Mouse (Mus musculus) lung, embryonic 14.5 days (tissue): ENCODE measurements around the gene Tnip1. TPM values are rescaled to one million over a fixed set of nuclear protein-coding genes. Genes with fewer than 3 reads are reported as not detected.
A peak's percentile ranks its signal among the peaks of the same experiment; 100 is the strongest.

Experiments used
- ATAC-seq: fragments of 200-750 bp; cut with Nextera tagmentation; 2 replicates; pipeline ENCODE4 v1.8.0; 2017; ENCODE audit warnings: mild to moderate bottlenecking, moderate TSS enrichment, moderate library complexity; ENCODE audit not compliant: insufficient read depth
- DNase-seq: peaks from one replicate; pipeline ENCODE4 v3.0.0-alpha.2; 2015
- H3K27ac ChIP-seq: fragments of 300-500 bp; sonication (generic); 2 replicates; pipeline ENCODE4 v1.5.1; 2014; ENCODE audit warnings: low read depth, mild to moderate bottlenecking, moderate library complexity
- H3K27me3 ChIP-seq: fragments of 300-500 bp; sonication (generic); 2 replicates; pipeline ENCODE4 v1.6.1; 2014; ENCODE audit warnings: low read length, control low read depth; ENCODE audit not compliant: insufficient read depth
- H3K36me3 ChIP-seq: fragments of 300-500 bp; sonication (generic); 2 replicates; pipeline ENCODE4 v1.6.1; 2014; ENCODE audit warnings: control low read depth; ENCODE audit not compliant: insufficient read depth
- H3K4me1 ChIP-seq: fragments of 300-500 bp; sonication (generic); 2 replicates; pipeline ENCODE4 v1.6.1; 2014; ENCODE audit warnings: antibody characterized with exemption, control low read depth; ENCODE audit not compliant: insufficient read depth
- H3K4me2 ChIP-seq: fragments of 300-500 bp; sonication (generic); 2 replicates; pipeline ENCODE4 v1.6.1; 2014; ENCODE audit warnings: mild to moderate bottlenecking
- H3K4me3 ChIP-seq: fragments of 300-500 bp; sonication (generic); 2 replicates; pipeline ENCODE4 v1.5.1; 2014; ENCODE audit warnings: low read depth, low read length
- H3K9ac ChIP-seq: fragments of 300-500 bp; sonication (generic); 2 replicates; pipeline ENCODE4 v1.6.1; 2014
- H3K9me3 ChIP-seq: fragments of 300-500 bp; sonication (generic); 2 replicates; pipeline ENCODE4 v1.6.1; 2016; ENCODE audit warnings: low read depth, low read length, control low read depth
- CTCF ChIP-seq: IDR thresholded peaks from 2 replicates; pipeline ENCODE4 v1.5.1; 2016; ENCODE audit warnings: antibody characterized with exemption, low read depth
- WGBS: fragments of 180-500 bp; shearing (Covaris S2); extraction: QIAGEN DNeasy Blood & Tissue Kit; methylation state at CpG from one replicate; pipeline ENCODE4 v1.1.7; 2014; 5-methylcytosine and 5-hydroxymethylcytosine counted together
- polyA plus RNA-seq: library from polyadenylated mRNA; unstranded; fragments of >200 nt; fragmentation: Nextera tagmentation; extraction: Ambion mirVana; gene quantifications from 2 replicates; pipeline ENCODE4 v1.2.1, GENCODE M21; 2014

Gene Tnip1
- polyA plus RNA-seq, 1 experiment from 2014 or later: 14.3 TPM

GRCm38 (mm10) chr11:54868445-54868844, 94.3 kb downstream of the Tnip1 start:
- Histone ChIP-seq H3K36me3 (peaks cover 44% of the 10 kb centered on the region), H3K4me2 (peak overlapping the region; percentile 63), H3K9ac (no peak overlapping the region), H3K9me3 (no peaks in the 10 kb centered on the region), H3K4me1 (0 out of 2 replicates have a peak, but pooled peaks cover 7% of the 10 kb centered on the region), H3K27me3 (no peaks in the 10 kb centered on the region), H3K27ac (no peak overlapping the region), H3K4me3 (peak overlapping the region; percentile 8; the same call in 1 of the 2 replicates)
- WGBS: 60% methylated on average over 2 of the region's 2 CpGs
- no peak for DNase-seq
- no peak for TF ChIP-seq CTCF
- no peak for ATAC-seq

DNA sequence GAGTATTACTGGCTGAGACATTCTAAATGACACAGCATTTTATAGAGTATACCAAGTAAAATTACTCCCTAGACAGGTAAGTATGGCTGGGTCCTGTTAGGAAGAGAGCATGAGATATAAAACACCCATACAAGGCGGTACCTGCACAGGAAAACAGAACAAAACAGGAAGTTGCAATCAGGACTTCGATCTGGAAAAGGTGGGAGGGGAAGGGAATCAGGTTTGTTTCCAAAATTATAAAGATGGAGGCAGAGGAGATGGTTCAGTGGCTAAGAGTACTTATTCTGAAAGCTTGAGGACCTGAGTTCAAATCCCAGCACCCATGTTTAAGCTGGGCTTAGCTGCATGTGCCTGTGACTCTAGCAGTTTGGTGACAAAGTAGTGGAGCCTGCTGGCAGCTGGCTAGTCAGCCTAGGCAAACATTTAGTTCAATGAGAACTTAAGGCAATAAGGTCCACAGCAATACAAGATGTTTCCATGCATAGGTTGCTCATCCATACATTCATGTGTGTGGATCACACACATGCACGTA, 94.7 kb downstream of the Tnip1 start:
- WGBS: 74% methylated on average over 3 of the region's 3 CpGs
- Histone ChIP-seq H3K36me3 (peaks cover 39% of the 10 kb centered on the region), H3K27me3 (no peaks in the 10 kb centered on the region), H3K4me1 (0 out of 2 replicates have a peak, but pooled peaks cover 7% of the 10 kb centered on the region), H3K27ac (no peak overlapping the region), H3K9me3 (no peaks in the 10 kb centered on the region), H3K4me3 (peak overlapping the region; percentile 96), H3K4me2 (peak overlapping the region; percentile 63), H3K9ac (no peak overlapping the region)
- TF ChIP-seq CTCF: no peak
- ATAC-seq (no peak), DNase-seq (no peak)

DNA sequence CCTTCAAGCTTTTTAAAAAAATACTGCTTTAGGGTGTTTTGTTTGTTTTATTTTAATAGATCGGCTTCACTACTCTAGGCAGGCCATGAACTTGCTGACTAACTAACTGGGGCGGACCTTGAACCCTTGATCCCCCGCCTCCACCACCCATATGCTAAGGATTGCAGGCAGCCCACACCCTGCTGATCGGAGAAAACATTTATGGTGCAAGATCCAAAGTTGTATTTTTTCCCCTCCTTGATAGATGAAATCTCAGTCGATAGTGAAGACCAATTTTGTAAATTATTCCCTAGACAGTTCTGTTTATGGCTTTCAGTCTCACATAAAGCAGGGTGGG, 95.7 kb downstream of the Tnip1 start:
- Histone ChIP-seq H3K4me1 (0 out of 2 replicates have a peak, but pooled peaks cover 7% of the 10 kb centered on the region), H3K4me3 (peak overlapping the region; percentile 96), H3K36me3 (peaks cover 30% of the 10 kb centered on the region), H3K4me2 (peak overlapping the region; percentile 63), H3K27ac (peak overlapping the region; percentile 94), H3K27me3 (no peaks in the 10 kb centered on the region), H3K9me3 (no peaks in the 10 kb centered on the region), H3K9ac (peak overlapping the region; percentile 98)
- ATAC-seq: no peak; the same call in 1 of the 2 replicates
- peak; percentile 56 for DNase-seq
- WGBS: 1% methylated on average over 5 of the region's 5 CpGs
- no peak for TF ChIP-seq CTCF

DNA sequence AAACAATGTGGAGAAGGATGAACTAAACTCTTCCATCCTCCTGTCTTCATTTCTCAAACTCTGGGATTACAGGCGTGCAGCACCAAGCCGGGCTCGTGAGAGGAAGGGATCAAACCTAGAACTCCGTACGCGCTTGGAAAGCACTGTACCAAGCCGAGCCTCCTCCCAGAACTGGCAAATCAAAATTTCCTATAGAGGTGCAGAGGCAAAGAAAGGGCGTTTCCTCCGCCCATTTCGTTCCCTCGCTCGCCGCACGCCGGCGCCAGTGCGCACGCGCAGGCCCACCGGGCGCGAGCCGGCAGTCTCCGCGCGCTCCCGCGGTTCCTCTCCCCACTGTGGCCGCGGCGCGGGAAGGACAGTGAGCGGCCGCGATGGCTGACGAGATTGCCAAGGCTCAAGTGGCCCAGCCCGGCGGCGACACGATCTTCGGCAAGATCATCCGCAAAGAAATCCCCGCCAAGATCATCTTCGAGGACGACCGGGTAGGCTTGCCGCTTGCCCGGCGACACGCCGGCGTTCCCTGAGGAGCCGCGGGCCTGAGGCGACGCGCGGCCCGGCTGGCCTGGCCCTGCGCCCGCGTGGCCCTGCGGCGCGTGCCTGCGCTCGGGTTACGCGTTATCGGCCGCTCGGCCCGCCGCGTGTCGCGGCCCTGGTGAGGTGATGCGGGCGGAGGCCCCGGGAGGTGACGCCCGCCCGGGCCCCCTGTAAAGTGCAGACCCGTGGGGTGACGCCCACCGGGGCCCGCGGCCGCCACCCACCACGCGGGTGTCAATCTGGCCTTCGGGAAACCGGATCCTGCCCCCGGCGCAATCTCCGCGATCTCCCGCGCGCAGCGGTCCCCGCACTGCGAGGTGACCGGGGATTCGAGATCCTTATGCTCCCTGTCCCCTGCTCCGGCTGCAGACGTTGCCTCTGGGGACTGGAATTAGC, 96.3 kb downstream of the Tnip1 start, which contains the start of gene Hint1:
Gene Hint1 (plus strand): TSS at position 265 of the 930 bp plus-strand sequence.
- TF ChIP-seq CTCF: 0 out of 2 replicates have a peak, but pooled peaks have one; percentile 22
- WGBS: under 1% methylated on average over 107 of the region's 107 CpGs
- no peaks in the 10 kb centered on the region for H3K9me3 ChIP-seq
- H3K27me3 ChIP-seq: no peaks in the 10 kb centered on the region
- peaks cover 23% of the 10 kb centered on the region for H3K36me3 ChIP-seq
- peak within 1 kb of the TSS; percentile 94 for H3K27ac ChIP-seq
- H3K9ac ChIP-seq: peak within 1 kb of the TSS; percentile 98
- ATAC-seq: peak; percentile 86
- 0 out of 2 replicates have a peak, but pooled peaks cover 7% of the 10 kb centered on the region for H3K4me1 ChIP-seq
- H3K4me3 ChIP-seq: peak within 1 kb of the TSS; percentile 96
- peak; percentile 96 for DNase-seq
- H3K4me2 ChIP-seq: peak within 1 kb of the TSS; percentile 63

- 67% methylated on average over 6 of the region's 6 CpGs for WGBS
- Histone ChIP-seq H3K9me3 (no peaks in the 10 kb centered on the region), H3K4me2 (peak overlapping the region; percentile 63), H3K27me3 (no peaks in the 10 kb centered on the region), H3K36me3 (peaks cover 15% of the 10 kb centered on the region), H3K27ac (peak overlapping the region; percentile 94), H3K4me1 (0 out of 2 replicates have a peak, but pooled peaks cover 7% of the 10 kb centered on the region), H3K9ac (peak overlapping the region; percentile 98), H3K4me3 (peak overlapping the region; percentile 96)
- TF ChIP-seq CTCF: no peak
- ATAC-seq (no peak), DNase-seq (no peak)
Observed at GRCm38 (mm10) chr11:54865330-54866085, 97.2 kb downstream of the Tnip1 start.

- Histone ChIP-seq H3K36me3 (no peaks in the 10 kb centered on the region), H3K27me3 (no peaks in the 10 kb centered on the region), H3K4me1 (0 out of 2 replicates have a peak, but pooled peaks cover 5% of the 10 kb centered on the region), H3K27ac (no peak overlapping the region), H3K4me2 (no peak overlapping the region), H3K4me3 (no peak overlapping the region), H3K9ac (no peak overlapping the region), H3K9me3 (no peaks in the 10 kb centered on the region)
- no peak for ATAC-seq
- peak; percentile 80 for TF ChIP-seq CTCF
- DNase-seq: peak; percentile 83
- WGBS: 41% methylated on average over 10 of the region's 10 CpGs
Observed at GRCm38 (mm10) chr11:54862621-54863520, 99.8 kb downstream of the Tnip1 start.
